27 mouse cellular contexts compared by ENCODE assay signal in the genomic region with DNA sequence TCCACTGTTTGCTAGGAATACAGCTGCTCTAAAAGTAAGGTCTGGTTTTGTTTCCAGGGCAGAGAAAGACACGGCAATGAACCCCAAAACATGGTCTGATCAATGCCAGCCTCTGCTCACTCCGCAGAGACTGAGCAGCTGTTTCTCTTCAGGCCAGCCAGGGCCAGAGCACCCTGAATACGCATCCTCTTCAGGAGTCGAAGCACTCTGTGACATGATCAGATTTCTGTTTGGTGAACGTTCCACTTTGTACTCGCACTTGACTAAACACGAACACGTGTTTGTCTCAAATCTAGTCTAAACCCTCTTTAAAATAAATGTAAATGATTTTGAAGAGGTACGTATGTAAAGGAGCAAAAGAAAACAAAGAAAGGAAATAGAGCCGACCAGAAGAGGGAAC.
"Had no signal": no experiment of that assay in that cellular context is flagged by ENCODE, and none has a peak within 500 bp of the region (broad histone marks: within the 10 kb centered on the region; RNA-seq: fewer than 3 reads in every experiment).

No protein-coding gene starts in this region.

- H3K27me3 ChIP-seq: heart, embryonic 13.5 days; heart, embryonic 15.5 days; hindbrain, embryonic 12.5 days; intestine, embryonic 15.5 days; liver, embryonic 13.5 days; liver, embryonic 15.5 days had no signal

- DNase-seq: gastrocnemius, postnatal 14 days; gastrocnemius, postnatal 36 days; heart, adult 11 months; heart, adult 2 months; heart, postnatal 14 days; heart, postnatal 36 days; kidney, adult 18-20 months; kidney, adult 8-10 months; kidney, postnatal 10 days; kidney, postnatal 25 days; kidney, postnatal 4 days; liver; liver, embryonic 13.5 days had no signal

- H3K27ac ChIP-seq: heart, adult 2 months; heart, embryonic 13.5 days; heart, embryonic 15.5 days; hindbrain, embryonic 10.5 days; hindbrain, embryonic 12.5 days; hindbrain, embryonic 14.5 days; intestine, embryonic 15.5 days; layer of hippocampus, adult 2 months; left cerebral cortex, adult 2 months; liver, embryonic 13.5 days; liver, embryonic 15.5 days had no signal

- H3K4me3 ChIP-seq: heart, adult 2 months; heart, embryonic 13.5 days; heart, embryonic 15.5 days; hindbrain, embryonic 10.5 days; hindbrain, embryonic 12.5 days; intestine, embryonic 15.5 days; layer of hippocampus, adult 2 months; left cerebral cortex, adult 2 months; liver, embryonic 13.5 days; liver, embryonic 15.5 days had no signal

- H3K36me3 ChIP-seq: heart, embryonic 13.5 days; heart, embryonic 15.5 days; hindbrain, embryonic 12.5 days; intestine, embryonic 15.5 days; liver, embryonic 13.5 days; liver, embryonic 15.5 days had no signal

- H3K9me3 ChIP-seq: heart, embryonic 13.5 days; heart, embryonic 15.5 days; hindbrain, embryonic 10.5 days; hindbrain, embryonic 12.5 days; intestine, embryonic 15.5 days; liver, embryonic 13.5 days; liver, embryonic 15.5 days had no signal

- ATAC-seq: hindbrain, embryonic 16.5 days; inflammation-experienced regulatory T-cells, adult 6 months; intestine, embryonic 15.5 days; intestine, postnatal 0 days had no signal

- H3K4me2 ChIP-seq: heart, embryonic 11.5 days; heart, embryonic 13.5 days; heart, embryonic 15.5 days; hindbrain, embryonic 12.5 days; hindbrain, embryonic 14.5 days; intestine, embryonic 15.5 days; liver, embryonic 11.5 days; liver, embryonic 13.5 days; liver, embryonic 15.5 days had no signal

- H3K9ac ChIP-seq: heart, embryonic 13.5 days; heart, embryonic 15.5 days; hindbrain, embryonic 12.5 days; hindbrain, embryonic 14.5 days; intestine, embryonic 15.5 days; liver, embryonic 13.5 days; liver, embryonic 15.5 days had no signal

- H3K4me1 ChIP-seq: heart, embryonic 13.5 days; heart, embryonic 15.5 days; hindbrain, embryonic 10.5 days; intestine, embryonic 15.5 days; liver, embryonic 13.5 days; liver, embryonic 15.5 days had no signal
